Mouse (Mus musculus) heart, embryonic 12.5 days (tissue): Measurements from ENCODE around the gene Cox6a2. TPM values are rescaled to one million over a fixed set of nuclear protein-coding genes. Genes with fewer than 3 reads are reported as not detected.
"Not testable (repeated sequence)": the region's sequence is repeated elsewhere in the genome, so short reads cannot be mapped to it uniquely, and the experiment has no call there.

ENCODE experiments used
- ATAC-seq: fragments of 200-750 bp; cut with Nextera tagmentation; 2 replicates; pipeline ENCODE4 v1.8.0; 2017; ENCODE audit warnings: moderate TSS enrichment, moderate library complexity; ENCODE audit not compliant: insufficient number of reproducible peaks, low FRiP score
- H3K27ac ChIP-seq: fragments of 300-500 bp; sonication (generic); 2 replicates; pipeline ENCODE4 v1.5.1; 2016; ENCODE audit warnings: mild to moderate bottlenecking, moderate library complexity; ENCODE audit not compliant: poor library complexity, severe bottlenecking
- H3K27me3 ChIP-seq: fragments of 300-500 bp; sonication (generic); replicated peaks from 2 replicates; pipeline ENCODE4 v1.6.1; 2016; ENCODE audit warnings: mild to moderate bottlenecking, moderate library complexity
- H3K36me3 ChIP-seq: fragments of 300-500 bp; sonication (generic); 2 replicates; pipeline ENCODE4 v1.6.1; 2016; ENCODE audit warnings: mild to moderate bottlenecking, moderate library complexity
- H3K4me1 ChIP-seq: fragments of 300-500 bp; sonication (generic); replicated peaks from 2 replicates; pipeline ENCODE4 v1.6.1; 2016; ENCODE audit warnings: mild to moderate bottlenecking
- H3K4me2 ChIP-seq: fragments of 300-500 bp; sonication (generic); 2 replicates; pipeline ENCODE4 v1.6.1; 2016; ENCODE audit warnings: mild to moderate bottlenecking, moderate library complexity
- H3K4me3 ChIP-seq: fragments of 300-500 bp; sonication (generic); 2 replicates; pipeline ENCODE4 v1.5.1; 2016; ENCODE audit warnings: mild to moderate bottlenecking
- H3K9ac ChIP-seq: fragments of 300-500 bp; sonication (generic); 2 replicates; pipeline ENCODE4 v1.6.1; 2016; ENCODE audit warnings: mild to moderate bottlenecking, moderate library complexity
- H3K9me3 ChIP-seq: fragments of 300-500 bp; sonication (generic); replicated peaks from 2 replicates; pipeline ENCODE4 v1.6.1; 2016; ENCODE audit warnings: mild to moderate bottlenecking, moderate library complexity
- WGBS: fragments of 180-500 bp; shearing (Covaris S2); methylation state at CpG from one replicate; pipeline ENCODE4 v1.1.7; 2016; 5-methylcytosine and 5-hydroxymethylcytosine counted together
- polyA plus RNA-seq: library from polyadenylated mRNA; unstranded; fragments of >200 nt; fragmentation: Nextera tagmentation; extraction: Ambion mirVana; gene quantifications from 2 replicates; pipeline ENCODE4 v1.2.1, GENCODE M21; 2016

Gene Cox6a2
- polyA plus RNA-seq, 1 experiment from 2014 or later: 632 TPM

GRCm38 (mm10) chr7:128180126-128180525 is 26.1 kb downstream of the Cox6a2 start:
- H3K36me3 ChIP-seq: no peaks in the 10 kb centered on the region
- no peak overlapping the region for H3K4me2 ChIP-seq
- H3K27ac ChIP-seq: no peak overlapping the region
- no peaks in the 10 kb centered on the region for H3K4me1 ChIP-seq
- H3K4me3 ChIP-seq: no peak overlapping the region
- H3K9ac ChIP-seq: no peak overlapping the region
- no peaks in the 10 kb centered on the region for H3K9me3 ChIP-seq
- H3K27me3 ChIP-seq: peaks cover 4% of the 10 kb centered on the region; the same call in 1 of the 2 replicates
- no peak for ATAC-seq
- WGBS: 65% methylated on average over 7 of the region's 7 CpGs

GRCm38 (mm10) chr7:128178385-128178784 is 27.8 kb downstream of the Cox6a2 start:
- H3K27me3 ChIP-seq: peaks cover 4% of the 10 kb centered on the region; the same call in 1 of the 2 replicates
- 55% methylated on average over 2 of the region's 2 CpGs for WGBS

GRCm38 (mm10) chr7:128169996-128170395 is 36.2 kb downstream of the Cox6a2 start:
- Histone ChIP-seq H3K4me3 (no peak overlapping the region), H3K9ac (no peak overlapping the region), H3K27me3 (no peaks in the 10 kb centered on the region), H3K4me2 (no peak overlapping the region), H3K4me1 (no peaks in the 10 kb centered on the region), H3K9me3 (no peaks in the 10 kb centered on the region), H3K27ac (no peak overlapping the region), H3K36me3 (no peaks in the 10 kb centered on the region)
- ATAC-seq: no peak
- 82% methylated on average over 3 of the region's 3 CpGs for WGBS

More at GRCm38 (mm10) chr7:128178385-128178784, 27.8 kb downstream of the Cox6a2 start:
- H3K4me2 ChIP-seq: no peak overlapping the region
- no peak overlapping the region for H3K4me3 ChIP-seq
- H3K9ac ChIP-seq: no peak overlapping the region
- no peaks in the 10 kb centered on the region for H3K36me3 ChIP-seq
- H3K4me1 ChIP-seq: no peaks in the 10 kb centered on the region
- no peaks in the 10 kb centered on the region for H3K9me3 ChIP-seq
- no peak overlapping the region for H3K27ac ChIP-seq
- no peak for ATAC-seq

GRCm38 (mm10) chr7:128166391-128166790 is 39.8 kb downstream of the Cox6a2 start:
- Histone ChIP-seq H3K27ac (no peak overlapping the region), H3K4me1 (no peaks in the 10 kb centered on the region), H3K4me2 (no peak overlapping the region), H3K4me3 (no peak overlapping the region), H3K36me3 (no peaks in the 10 kb centered on the region), H3K27me3 (no peaks in the 10 kb centered on the region), H3K9ac (no peak overlapping the region), H3K9me3 (no peaks in the 10 kb centered on the region)
- WGBS: 76% methylated on average over 7 of the region's 7 CpGs
- ATAC-seq: no peak

- 91% methylated on average over 4 of the region's 4 CpGs for WGBS
- H3K9ac ChIP-seq: no peak overlapping the region
- H3K27me3 ChIP-seq: no peaks in the 10 kb centered on the region
- no peak overlapping the region for H3K27ac ChIP-seq
- no peak for ATAC-seq
- H3K4me1 ChIP-seq: no peaks in the 10 kb centered on the region
- no peak overlapping the region for H3K4me3 ChIP-seq
- H3K9me3 ChIP-seq: no peaks in the 10 kb centered on the region
- no peaks in the 10 kb centered on the region for H3K36me3 ChIP-seq
- no peak overlapping the region for H3K4me2 ChIP-seq
These were observed 42.2 kb downstream of the Cox6a2 start for GRCm38 (mm10) chr7:128164001-128164400.

GRCm38 (mm10) chr7:128158688-128159354 is 47.4 kb downstream of the Cox6a2 start:
- H3K9ac ChIP-seq, H3K4me2 ChIP-seq, ATAC-seq, H3K4me1 ChIP-seq, H3K27me3 ChIP-seq, H3K36me3 ChIP-seq, H3K9me3 ChIP-seq, H3K27ac ChIP-seq, H3K4me3 ChIP-seq: not testable (repeated sequence)
- WGBS: 80% methylated on average over 8 of the region's 8 CpGs

Other genes starting within 250 kb of the Cox6a2 start
- gene Fus, start 238.9 kb downstream of the Cox6a2 start, polyA plus RNA-seq: 331 and 335 TPM in 2 replicates
- 28.3 and 31.1 TPM in 2 replicates for gene Pycard, start 212.5 kb downstream of the Cox6a2 start, polyA plus RNA-seq
- gene Trim72, start 202.4 kb downstream of the Cox6a2 start, polyA plus RNA-seq: 0.86 and 1.2 TPM in 2 replicates
- 0.39 and 0.55 TPM in 2 replicates for gene Itgam, start 143.7 kb downstream of the Cox6a2 start, polyA plus RNA-seq
- gene Gm49368, start 143.7 kb downstream of the Cox6a2 start, polyA plus RNA-seq: not detected in 2 replicates
- 0.04 and 0.19 TPM in 2 replicates for gene Itgax, start 76.8 kb downstream of the Cox6a2 start, polyA plus RNA-seq
- gene Itgad, start 52.0 kb downstream of the Cox6a2 start, polyA plus RNA-seq: 0.71 TPM in 1 of 2 replicates, not detected in the other
- gene Armc5, start 31.0 kb upstream of the Cox6a2 start, polyA plus RNA-seq: 15.3 and 15.7 TPM in 2 replicates
- 7.1 and 7.5 TPM in 2 replicates for gene 9130023H24Rik, start 31.6 kb upstream of the Cox6a2 start, polyA plus RNA-seq
- gene Tgfb1i1, start 40.4 kb upstream of the Cox6a2 start, polyA plus RNA-seq: 198 and 202 TPM in 2 replicates
- gene Slc5a2, start 59.3 kb upstream of the Cox6a2 start, polyA plus RNA-seq: 0.11 and 0.23 TPM in 2 replicates
- gene BC017158, start 91.8 kb upstream of the Cox6a2 start, polyA plus RNA-seq: 20.0 and 22.5 TPM in 2 replicates
- 13.3 and 14.0 TPM in 2 replicates for gene Rgs10, start 212.4 kb upstream of the Cox6a2 start, polyA plus RNA-seq